In genomic region chr3:152129426-152129825, GRCm38 (mm10) we compare ENCODE assay signal across 6 mouse cellular contexts. TPM values are rescaled to one million over a fixed set of nuclear protein-coding genes. Genes with fewer than 3 reads are reported as not detected.
A peak's percentile ranks its signal among the peaks of the same experiment; 100 is the strongest.
DNase-seq lines count a peak whose midpoint lies in the region.
"Not testable (repeated sequence)": the region's sequence is repeated elsewhere in the genome, so short reads cannot be mapped to it uniquely, and the experiment has no call there.
"Had no signal": no experiment of that assay in that cellular context is flagged by ENCODE, and none has a peak within 500 bp of the region (broad histone marks: within the 10 kb centered on the region; RNA-seq: fewer than 3 reads in every experiment).

No protein-coding gene starts in this region.

- H3K9me3 ChIP-seq in heart, embryonic 10.5 days; megakaryocyte, embryonic 14.5 days: not testable (repeated sequence)

- WGBS in heart, embryonic 10.5 days = 90% methylated on average over 4 of the region's 4 CpGs

- DNase-seq in heart, adult 11 months = peak; percentile 69
- peak; percentile 58 for DNase-seq in heart, embryonic 10.5 days (ENCODE audit: low spot score)

- not testable (repeated sequence) for H3K27ac ChIP-seq in heart, embryonic 10.5 days

- H3K4me1 ChIP-seq in heart, embryonic 10.5 days = peaks cover 11% of the 10 kb centered on the region
- H3K4me1 ChIP-seq in megakaryocyte, embryonic 14.5 days = peaks cover 51% of the 10 kb centered on the region

- not testable (repeated sequence) for H3K4me3 ChIP-seq in heart, embryonic 10.5 days
- H3K4me3 ChIP-seq in megakaryocyte, embryonic 14.5 days (replicated peaks) = peak overlapping the region; percentile 23

- not testable (repeated sequence) for H3K27me3 ChIP-seq in heart, embryonic 10.5 days (ENCODE audit: insufficient read depth, poor library complexity, severe bottlenecking); megakaryocyte, embryonic 14.5 days (replicated peaks)

- H3K36me3 ChIP-seq in heart, embryonic 10.5 days; megakaryocyte, embryonic 14.5 days (replicated peaks; ENCODE audit: low read length): not testable (repeated sequence)

RNA-seq across cellular contexts. Expression of gene Gipc2, which starts 36.6 kb away (rescaled TPM):
- polyA plus RNA-seq in heart, embryonic 10.5 days (2016; fragmentation: Nextera tagmentation; extraction: Ambion mirVana) = 4.2 and 10.8 TPM in 2 replicates
- 2.4 TPM in 1 of 2 replicates, not detected in the other for polyA plus RNA-seq in megakaryocyte, embryonic 14.5 days (2012; ENCODE audit: insufficient read depth, low replicate concordance)
- polyA plus RNA-seq: activated CD4-positive, CD25-positive, alpha-beta regulatory T cell, adult 4 months; CD4-positive, CD25-positive, alpha-beta regulatory T cell, adult 4 months; G1E had no signal
